Mouse (Mus musculus) neural tube, embryonic 11.5 days (tissue): ENCODE measurements around the gene Gm44502. TPM values are rescaled to one million over a fixed set of nuclear protein-coding genes. Genes with fewer than 3 reads are reported as not detected.
A peak's percentile ranks its signal among the peaks of the same experiment; 100 is the strongest.
"Not testable (repeated sequence)": the region's sequence is repeated elsewhere in the genome, so short reads cannot be mapped to it uniquely, and the experiment has no call there.

Source experiments
- ATAC-seq: fragments of 200-750 bp; cut with Nextera tagmentation; 2 replicates; pipeline ENCODE4 v1.8.0; 2017; ENCODE audit warnings: moderate number of reproducible peaks, mild to moderate bottlenecking, moderate TSS enrichment, moderate library complexity; ENCODE audit not compliant: insufficient read depth, low FRiP score, low TSS enrichment
- DNase-seq: peaks from one replicate; pipeline ENCODE4 v3.0.0-alpha.2; 2015; ENCODE audit warnings: low spot score
- H3K27ac ChIP-seq: fragments of 300-500 bp; sonication (generic); 2 replicates; pipeline ENCODE4 v1.5.1; 2014; ENCODE audit warnings: low read depth, mild to moderate bottlenecking, low read length
- H3K27me3 ChIP-seq: fragments of 300-500 bp; sonication (generic); 2 replicates; pipeline ENCODE4 v1.6.1; 2014; ENCODE audit warnings: mild to moderate bottlenecking, low read length, mixed read lengths; ENCODE audit not compliant: control insufficient read depth, insufficient read depth
- H3K36me3 ChIP-seq: fragments of 300-500 bp; sonication (generic); 2 replicates; pipeline ENCODE4 v1.6.1; 2014; ENCODE audit warnings: mild to moderate bottlenecking, low read length, moderate library complexity, mixed read lengths; ENCODE audit not compliant: control insufficient read depth, insufficient read depth
- H3K4me1 ChIP-seq: fragments of 300-500 bp; sonication (generic); 2 replicates; pipeline ENCODE4 v1.6.1; 2014; ENCODE audit warnings: low read length, mixed read lengths; ENCODE audit not compliant: control insufficient read depth, insufficient read depth
- H3K4me2 ChIP-seq: fragments of 300-500 bp; sonication (generic); 2 replicates; pipeline ENCODE4 v1.6.1; 2014; ENCODE audit warnings: low read depth, mild to moderate bottlenecking, moderate library complexity
- H3K4me3 ChIP-seq: fragments of 300-500 bp; sonication (generic); 2 replicates; pipeline ENCODE4 v1.5.1; 2014; ENCODE audit warnings: low read depth, low read length
- H3K9ac ChIP-seq: fragments of 300-500 bp; sonication (generic); 2 replicates; pipeline ENCODE4 v1.6.1; 2014; ENCODE audit warnings: mild to moderate bottlenecking, low read length
- H3K9me3 ChIP-seq: fragments of 300-500 bp; sonication (generic); 2 replicates; pipeline ENCODE4 v1.6.1; 2016; ENCODE audit warnings: low read length; ENCODE audit not compliant: control insufficient read depth
- WGBS: fragments of 180-500 bp; shearing (Covaris S2); extraction: QIAGEN DNeasy Blood & Tissue Kit; methylation state at CpG from one replicate; pipeline ENCODE4 v1.1.7; 2014; 5-methylcytosine and 5-hydroxymethylcytosine counted together
- polyA plus RNA-seq: library from polyadenylated mRNA; unstranded; fragments of >200 nt; fragmentation: Nextera tagmentation; extraction: Ambion mirVana; gene quantifications from 2 replicates; pipeline ENCODE4 v1.2.1, GENCODE M21; 2014

Gene Gm44502
- polyA plus RNA-seq, 1 experiment from 2014 or later, result 0.64 TPM

DNA sequence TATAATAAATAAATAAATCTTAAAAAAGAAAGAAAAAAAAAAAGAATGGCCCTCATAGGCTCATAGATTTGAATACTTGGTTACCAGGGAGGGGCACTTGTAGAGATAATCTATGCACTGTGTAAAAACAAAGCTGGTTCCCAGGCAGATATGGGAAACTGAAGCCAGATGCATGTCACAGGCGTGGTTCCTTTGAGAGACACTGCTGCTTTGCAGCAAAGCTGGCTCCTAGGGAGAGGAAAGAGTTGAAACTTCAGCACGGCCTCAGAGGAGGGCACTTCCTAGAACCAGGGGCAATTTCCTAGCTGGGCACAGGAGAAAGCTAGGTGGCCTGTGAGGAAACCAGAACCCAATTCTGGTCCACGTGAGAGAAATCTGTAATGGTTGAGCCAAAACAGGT is 4.6 kb upstream of the Gm44502 start:
- H3K27ac ChIP-seq, result no peak overlapping the region
- DNase-seq, result no peak
- H3K4me2 ChIP-seq, result no peak overlapping the region
- no peak overlapping the region for H3K4me3 ChIP-seq
- no peak for ATAC-seq
- WGBS, result 72% methylated on average over 3 of the region's 3 CpGs
- no peaks in the 10 kb centered on the region for H3K27me3 ChIP-seq
- no peaks in the 10 kb centered on the region for H3K4me1 ChIP-seq
- H3K9me3 ChIP-seq, result no peaks in the 10 kb centered on the region
- H3K36me3 ChIP-seq, result no peaks in the 10 kb centered on the region
- no peak overlapping the region for H3K9ac ChIP-seq

DNA sequence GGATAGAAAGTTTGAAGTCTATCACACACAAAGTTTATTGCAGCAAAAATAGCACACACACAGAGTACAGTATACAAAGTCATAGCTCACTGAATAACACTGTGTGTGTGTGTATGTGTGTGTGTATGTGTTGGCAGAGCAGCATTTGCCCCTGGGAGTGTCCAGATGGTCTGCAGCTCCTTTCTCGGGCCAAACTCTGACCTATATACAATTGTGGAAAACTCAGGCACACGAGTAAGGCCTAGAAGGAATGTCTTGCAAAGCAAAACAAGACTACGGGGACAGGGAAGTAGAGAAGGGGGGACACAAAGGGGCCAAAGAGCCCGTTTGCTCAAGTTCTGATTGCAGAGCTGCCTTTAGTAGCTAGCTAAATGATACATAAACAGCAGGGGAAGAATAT is 3.5 kb upstream of the Gm44502 start:
- no peak overlapping the region for H3K9ac ChIP-seq
- WGBS, result 73% methylated on average over 4 of the region's 4 CpGs
- no peaks in the 10 kb centered on the region for H3K27me3 ChIP-seq
- no peak overlapping the region for H3K27ac ChIP-seq
- no peak overlapping the region for H3K4me3 ChIP-seq
- ATAC-seq, result no peak
- peaks cover 8% of the 10 kb centered on the region for H3K4me1 ChIP-seq
- no peaks in the 10 kb centered on the region for H3K36me3 ChIP-seq
- no peak overlapping the region for H3K4me2 ChIP-seq
- H3K9me3 ChIP-seq, result no peaks in the 10 kb centered on the region
- no peak for DNase-seq

DNA sequence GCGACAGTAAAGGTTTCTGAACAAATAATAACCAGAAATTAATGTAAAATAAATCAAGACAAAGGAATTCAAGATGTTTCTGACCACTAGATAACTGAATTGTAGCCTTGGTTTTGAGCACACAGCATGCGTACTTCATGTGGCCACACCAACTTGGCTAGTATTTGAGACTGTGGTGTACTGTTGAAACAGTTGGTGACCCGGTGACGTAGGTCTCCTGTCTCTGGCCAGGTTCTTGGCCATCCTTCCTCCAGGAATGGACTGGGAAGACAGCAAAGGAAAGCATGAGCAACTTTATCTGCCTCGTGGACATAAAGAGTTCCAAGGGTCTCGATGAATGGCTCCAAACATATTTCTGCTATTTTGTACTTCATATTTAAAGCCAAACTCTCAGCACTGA is 2.3 kb upstream of the Gm44502 start:
- DNase-seq (no peak), ATAC-seq (no peak)
- Histone ChIP-seq H3K4me1 (peaks cover 8% of the 10 kb centered on the region), H3K4me3 (no peak overlapping the region), H3K4me2 (no peak overlapping the region), H3K9ac (no peak overlapping the region), H3K36me3 (no peaks in the 10 kb centered on the region), H3K9me3 (no peaks in the 10 kb centered on the region), H3K27ac (no peak overlapping the region), H3K27me3 (no peaks in the 10 kb centered on the region)
- WGBS, result 90% methylated on average over 6 of the region's 6 CpGs

DNA sequence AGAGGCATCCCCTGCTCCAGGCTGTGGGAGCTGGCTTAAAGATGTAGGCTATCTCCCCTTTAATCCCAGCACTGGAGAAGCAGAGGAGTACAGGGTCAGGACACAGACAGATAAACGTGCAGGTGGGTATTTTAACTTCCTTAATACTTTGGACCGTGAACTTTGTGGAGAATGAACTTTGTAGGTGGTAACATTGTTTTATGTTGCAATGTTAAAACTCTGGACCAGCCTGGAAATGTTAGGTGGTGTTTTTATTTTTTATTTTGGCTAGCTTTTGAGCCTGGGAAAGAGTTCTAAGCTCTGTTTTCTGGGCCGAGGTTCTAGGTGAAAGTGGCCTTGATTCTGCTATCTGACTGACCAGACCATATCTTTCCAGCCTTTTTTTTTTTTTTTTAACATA is 1.8 kb upstream of the Gm44502 start:
- Histone ChIP-seq H3K9ac (no peak overlapping the region), H3K36me3 (no peaks in the 10 kb centered on the region), H3K4me3 (no peak overlapping the region), H3K27me3 (no peaks in the 10 kb centered on the region), H3K27ac (no peak overlapping the region), H3K9me3 (no peaks in the 10 kb centered on the region), H3K4me2 (no peak overlapping the region), H3K4me1 (peaks cover 8% of the 10 kb centered on the region)
- 92% methylated on average over 3 of the region's 3 CpGs for WGBS
- DNase-seq (no peak), ATAC-seq (no peak)

DNA sequence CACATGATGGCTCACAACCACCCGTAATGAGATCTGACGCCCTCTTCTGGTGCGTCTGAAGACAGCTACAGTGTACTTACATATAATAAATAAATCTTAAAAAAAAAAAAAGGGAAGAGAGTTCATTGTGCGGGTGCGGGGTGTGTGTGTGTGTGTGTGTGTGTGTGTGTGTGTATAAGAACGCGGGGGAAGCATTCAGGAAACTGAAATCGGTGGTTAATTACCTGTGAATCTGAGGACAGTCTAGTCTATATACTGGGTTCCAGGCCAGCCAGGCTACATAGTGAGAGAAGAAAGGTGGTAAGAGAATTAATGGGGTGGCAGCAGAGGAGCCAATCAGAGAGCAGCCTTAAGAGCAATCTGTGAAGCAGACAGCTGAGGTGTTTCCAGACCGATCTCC is 1.3 kb upstream of the Gm44502 start:
- not testable (repeated sequence) for H3K27me3 ChIP-seq, H3K4me3 ChIP-seq, ATAC-seq, H3K4me2 ChIP-seq, H3K9ac ChIP-seq, H3K4me1 ChIP-seq, H3K27ac ChIP-seq, DNase-seq, H3K9me3 ChIP-seq, H3K36me3 ChIP-seq
- WGBS, result 83% methylated on average over 9 of the region's 9 CpGs

DNA sequence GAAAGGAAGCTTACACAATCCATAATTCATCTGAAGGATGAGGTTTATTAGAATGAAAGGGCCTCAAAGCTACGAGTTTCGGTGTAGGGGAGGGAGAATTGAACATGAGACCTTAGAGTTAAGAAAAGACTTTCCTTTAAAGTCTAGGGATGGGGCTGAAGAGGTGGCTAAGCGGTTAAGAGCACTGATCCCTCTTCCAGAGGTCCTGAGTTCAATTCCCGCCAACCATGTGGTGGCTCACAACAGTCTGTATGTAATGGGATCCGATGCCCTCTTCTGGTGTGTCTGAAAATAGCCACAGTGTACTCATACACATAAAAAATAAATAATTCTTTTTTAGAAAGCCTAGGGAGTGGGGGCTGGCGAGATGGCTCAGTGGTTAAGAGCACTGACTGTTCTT is 845 bp upstream of the Gm44502 start:
- no peaks in the 10 kb centered on the region for H3K27me3 ChIP-seq
- peaks cover 8% of the 10 kb centered on the region for H3K4me1 ChIP-seq
- H3K36me3 ChIP-seq, result no peaks in the 10 kb centered on the region
- 51% methylated on average over 6 of the region's 6 CpGs for WGBS
- H3K9me3 ChIP-seq, result no peaks in the 10 kb centered on the region
- DNase-seq, result no peak
- peak overlapping the region; percentile 50 for H3K4me3 ChIP-seq
- H3K9ac ChIP-seq, result peak overlapping the region; percentile 59
- peak overlapping the region; percentile 91 for H3K4me2 ChIP-seq
- no peak for ATAC-seq
- peak overlapping the region; percentile 80 for H3K27ac ChIP-seq

DNA sequence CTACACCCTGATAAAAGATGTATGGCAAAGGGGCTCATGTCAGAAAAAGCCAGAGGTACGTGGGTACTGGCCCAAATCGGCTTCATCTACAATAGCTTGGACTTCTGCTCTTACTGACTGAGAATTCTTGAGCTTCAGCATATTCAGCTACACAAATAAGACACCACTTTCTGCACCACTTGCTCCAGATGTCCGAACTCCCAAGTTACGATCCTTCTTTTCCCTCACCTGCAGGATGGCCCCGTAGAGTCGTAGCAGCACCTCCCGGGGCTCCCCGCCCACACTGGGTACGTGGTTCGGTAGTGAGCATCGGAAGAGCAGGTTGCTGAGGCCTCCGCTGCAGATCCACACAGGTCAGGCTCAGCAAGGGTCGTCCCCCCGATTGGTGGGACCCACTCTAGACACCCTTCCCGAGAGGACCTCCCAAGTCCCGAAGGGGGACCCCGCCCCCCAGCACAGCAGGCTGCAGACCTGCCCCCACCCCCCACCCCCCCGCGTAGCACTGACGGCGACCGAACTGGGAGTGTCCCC is 610 bp downstream of the Gm44502 start:
- H3K27me3 ChIP-seq, result no peaks in the 10 kb centered on the region
- 6% methylated on average over 22 of the region's 22 CpGs for WGBS
- peaks cover 8% of the 10 kb centered on the region for H3K4me1 ChIP-seq
- H3K27ac ChIP-seq, result peak overlapping the region; percentile 80; the same call in 1 of the 2 replicates
- no peaks in the 10 kb centered on the region for H3K9me3 ChIP-seq
- DNase-seq (no peak), ATAC-seq (peak; percentile 58)
- H3K4me3 ChIP-seq, result peak overlapping the region; percentile 50
- peak overlapping the region; percentile 59 for H3K9ac ChIP-seq
- peak overlapping the region; percentile 91 for H3K4me2 ChIP-seq
- H3K36me3 ChIP-seq, result no peaks in the 10 kb centered on the region

DNA sequence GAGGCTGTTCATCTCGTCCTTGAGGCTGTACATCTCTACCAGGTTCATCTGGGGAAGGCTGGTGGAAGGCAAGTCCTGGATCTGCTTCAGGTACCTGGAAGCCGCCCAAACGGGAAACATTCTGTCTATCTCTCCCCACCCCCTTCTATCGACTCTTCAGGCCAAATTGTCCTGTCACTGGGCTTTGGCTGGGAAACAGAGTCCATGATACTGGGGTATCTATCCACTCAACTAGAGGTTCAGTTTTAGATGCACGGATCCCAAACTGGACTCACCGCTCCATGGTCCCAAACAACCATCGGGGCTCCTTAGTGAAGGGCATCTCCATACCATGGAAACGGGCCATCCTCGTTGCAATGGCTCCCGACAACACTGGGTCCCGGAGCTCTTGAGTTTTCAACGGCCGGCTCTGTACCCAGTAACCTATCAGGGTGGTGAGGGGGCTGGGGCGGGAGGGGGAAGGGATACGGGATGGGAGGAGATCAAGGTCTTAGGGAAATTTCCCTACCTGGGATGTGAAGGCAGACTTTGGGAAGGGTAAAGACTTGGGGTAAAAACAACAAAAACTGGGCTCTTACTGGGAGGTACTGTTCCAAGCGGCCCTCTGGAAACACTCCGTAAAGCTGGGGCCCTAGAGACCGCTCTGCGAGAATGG is 1.2 kb downstream of the Gm44502 start:
- H3K27ac ChIP-seq, result no peak overlapping the region
- no peaks in the 10 kb centered on the region for H3K27me3 ChIP-seq
- H3K9me3 ChIP-seq, result no peaks in the 10 kb centered on the region
- H3K4me2 ChIP-seq, result peak overlapping the region; percentile 91
- DNase-seq (no peak), ATAC-seq (no peak)
- H3K9ac ChIP-seq, result no peak overlapping the region
- peaks cover 8% of the 10 kb centered on the region for H3K4me1 ChIP-seq
- H3K4me3 ChIP-seq, result peak overlapping the region; percentile 50
- 81% methylated on average over 19 of the region's 19 CpGs for WGBS
- no peaks in the 10 kb centered on the region for H3K36me3 ChIP-seq

DNA sequence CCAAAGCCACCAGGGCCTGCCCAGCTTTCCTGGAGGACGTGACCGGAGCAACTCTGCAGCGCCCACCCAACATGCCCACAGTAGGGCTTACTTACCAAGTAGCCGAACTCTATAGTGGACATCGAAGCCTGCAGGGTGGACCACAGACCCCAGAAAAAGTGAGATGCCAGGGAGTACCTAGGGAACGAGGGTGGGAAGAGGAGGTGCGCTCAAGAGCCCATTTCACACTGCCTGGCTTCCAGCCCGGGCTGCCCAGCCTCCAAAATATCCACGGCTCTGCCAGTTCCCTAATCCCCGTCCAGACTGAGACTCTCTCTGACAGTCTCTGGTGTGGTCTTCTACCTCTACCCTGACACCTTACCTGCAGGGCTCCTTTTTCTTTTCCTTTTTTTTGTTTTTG is 2.8 kb downstream of the Gm44502 start:
- Histone ChIP-seq H3K4me1 (peaks cover 8% of the 10 kb centered on the region), H3K27ac (no peak overlapping the region), H3K27me3 (no peaks in the 10 kb centered on the region), H3K4me3 (no peak overlapping the region), H3K9me3 (no peaks in the 10 kb centered on the region), H3K36me3 (no peaks in the 10 kb centered on the region), H3K4me2 (no peak overlapping the region), H3K9ac (no peak overlapping the region)
- no peak for ATAC-seq
- DNase-seq, result no peak
- 91% methylated on average over 10 of the region's 10 CpGs for WGBS
